Mouse (Mus musculus) forebrain, embryonic 15.5 days (tissue): ENCODE results near the gene Ppm1m. TPM values are rescaled to one million over a fixed set of nuclear protein-coding genes. Genes with fewer than 3 reads are reported as not detected.

Experiments
- ATAC-seq: fragments of 200-750 bp; cut with Nextera tagmentation; replicated peaks from 2 replicates; pipeline ENCODE4 v1.8.0; 2017; ENCODE audit warnings: mild to moderate bottlenecking, moderate TSS enrichment, moderate library complexity
- H3K27ac ChIP-seq: fragments of 300-500 bp; sonication (generic); replicated peaks from 2 replicates; pipeline ENCODE4 v1.5.1; 2015; ENCODE audit warnings: mild to moderate bottlenecking, inconsistent platforms
- H3K27me3 ChIP-seq: fragments of 300-500 bp; sonication (generic); 2 replicates; pipeline ENCODE4 v1.6.1; 2015; ENCODE audit warnings: inconsistent platforms
- H3K36me3 ChIP-seq: fragments of 300-500 bp; sonication (generic); 2 replicates; pipeline ENCODE4 v1.6.1; 2015; ENCODE audit warnings: mild to moderate bottlenecking, inconsistent platforms
- H3K4me1 ChIP-seq: fragments of 300-500 bp; sonication (generic); 2 replicates; pipeline ENCODE4 v1.6.1; 2015; ENCODE audit warnings: inconsistent platforms
- H3K4me2 ChIP-seq: fragments of 300-500 bp; sonication (generic); replicated peaks from 2 replicates; pipeline ENCODE4 v1.6.1; 2015; ENCODE audit warnings: mild to moderate bottlenecking, inconsistent platforms
- H3K4me3 ChIP-seq: fragments of 300-500 bp; sonication (generic); 2 replicates; pipeline ENCODE4 v1.5.1; 2015; ENCODE audit warnings: mild to moderate bottlenecking, inconsistent platforms
- H3K9ac ChIP-seq: fragments of 300-500 bp; sonication (generic); replicated peaks from 2 replicates; pipeline ENCODE4 v1.6.1; 2015; ENCODE audit warnings: mild to moderate bottlenecking, inconsistent platforms
- H3K9me3 ChIP-seq: fragments of 300-500 bp; sonication (generic); 2 replicates; pipeline ENCODE4 v1.6.1; 2016; ENCODE audit warnings: inconsistent platforms
- WGBS: fragments of 180-500 bp; shearing (Covaris S2); methylation state at CpG from one replicate; pipeline ENCODE4 v1.1.7; 2015; ENCODE audit warnings: mixed read lengths; 5-methylcytosine and 5-hydroxymethylcytosine counted together
- microRNA counts: library from miRNA; unstranded; fragments of <30 nt; microRNA quantifications from one replicate; lab custom pipeline; 2016
- microRNA-seq: library from miRNA; unstranded; fragments of <30 nt; microRNA quantifications from one replicate; pipeline ENCODE4, GENCODE M21; 2016
- polyA plus RNA-seq: library from polyadenylated mRNA; unstranded; fragments of >200 nt; fragmentation: Nextera tagmentation; extraction: Ambion mirVana; gene quantifications from 2 replicates; pipeline ENCODE4 v1.2.1, GENCODE M21; 2015

Gene Ppm1m
- polyA plus RNA-seq, 1 experiment from 2014 or later = 15.8 TPM

- peak; percentile 31 for ATAC-seq
- Histone ChIP-seq H3K27me3 (peaks cover 15% of the 10 kb centered on the region), H3K4me1 (peaks cover 63% of the 10 kb centered on the region), H3K4me2 (peak overlapping the region; percentile 48), H3K36me3 (peaks cover 2% of the 10 kb centered on the region; the same call in 1 of the 2 replicates), H3K9me3 (no peaks in the 10 kb centered on the region), H3K4me3 (peak overlapping the region; percentile 54), H3K27ac (peak overlapping the region; percentile 88), H3K9ac (peak overlapping the region; percentile 71)
- 2% methylated on average over 10 of the region's 10 CpGs for WGBS
These were observed 51.6 kb downstream of the Ppm1m start for GRCm38 (mm10) chr9:106147851-106148431.

- WGBS = 33% methylated on average over 5 of the region's 5 CpGs
- Histone ChIP-seq H3K9me3 (no peaks in the 10 kb centered on the region), H3K4me2 (peak overlapping the region; percentile 48)
These were observed 52.3 kb downstream of the Ppm1m start for GRCm38 (mm10) chr9:106147281-106147680.

GRCm38 (mm10) chr9:106145582-106145981, 54.0 kb downstream of the Ppm1m start:
- H3K27me3 ChIP-seq = peaks cover 25% of the 10 kb centered on the region
- H3K9me3 ChIP-seq = no peaks in the 10 kb centered on the region
- 74% methylated on average over 2 of the region's 2 CpGs for WGBS
- H3K36me3 ChIP-seq = no peaks in the 10 kb centered on the region
- H3K4me2 ChIP-seq = no peak overlapping the region
- H3K4me3 ChIP-seq = no peak overlapping the region
- peaks cover 63% of the 10 kb centered on the region for H3K4me1 ChIP-seq
- H3K9ac ChIP-seq = no peak overlapping the region
- ATAC-seq = peak; percentile 44
- no peak overlapping the region for H3K27ac ChIP-seq

More at GRCm38 (mm10) chr9:106147281-106147680, 52.3 kb downstream of the Ppm1m start:
- H3K4me1 ChIP-seq = peaks cover 63% of the 10 kb centered on the region
- H3K4me3 ChIP-seq = peak overlapping the region; percentile 54
- peak overlapping the region; percentile 88 for H3K27ac ChIP-seq
- peak overlapping the region; percentile 71; the same call in 1 of the 2 replicates for H3K9ac ChIP-seq
- peaks cover 2% of the 10 kb centered on the region; the same call in 1 of the 2 replicates for H3K36me3 ChIP-seq
- H3K27me3 ChIP-seq = peaks cover 19% of the 10 kb centered on the region
- no peak for ATAC-seq

MicroRNAs encoded within 50 kb of the gene (microRNA counts, 519-probe panel; counts per million panel counts)
- 4,781 counts per million, percentile 98 among the panel's probes with 10 or more counts for microRNA mmu-let-7g (lab: Ali Mortazavi, UCI)

Small RNA genes lying within 50 kb of the gene (microRNA-seq; reads per million reads assigned to microRNA genes)
- gene Mir135a-1 (178 reads per million, percentile 62 among the genes with 10 or more reads in this experiment), gene Mirlet7g (56,726 reads per million, percentile 100 among the genes with 10 or more reads in this experiment)

Other genes starting within 250 kb of the Ppm1m start
- gene Col6a5, start 239.1 kb downstream of the Ppm1m start, polyA plus RNA-seq = 0.32 and 0.38 TPM in 2 replicates
- gene Col6a4, start 103.0 kb downstream of the Ppm1m start, polyA plus RNA-seq = 0.53 and 0.86 TPM in 2 replicates
- 2.9 and 3.2 TPM in 2 replicates for gene Glyctk, start 41.6 kb downstream of the Ppm1m start, polyA plus RNA-seq
- gene Wdr82, start 28.8 kb downstream of the Ppm1m start, polyA plus RNA-seq = 38.1 and 41.5 TPM in 2 replicates
- gene Twf2, start 3.4 kb upstream of the Ppm1m start, polyA plus RNA-seq = 54.8 and 57.3 TPM in 2 replicates
- not detected in 2 replicates for gene Tlr9, start 22.9 kb upstream of the Ppm1m start, polyA plus RNA-seq
- 93.6 and 101 TPM in 2 replicates for gene Alas1, start 48.9 kb upstream of the Ppm1m start, polyA plus RNA-seq
- 13.1 and 13.4 TPM in 2 replicates for gene Poc1a, start 81.3 kb upstream of the Ppm1m start, polyA plus RNA-seq
- gene Dusp7, start 168.9 kb upstream of the Ppm1m start, polyA plus RNA-seq = 9.2 and 10.4 TPM in 2 replicates
- gene Rpl29, start 229.7 kb upstream of the Ppm1m start, polyA plus RNA-seq = 615 and 643 TPM in 2 replicates
- 33.1 and 36.4 TPM in 2 replicates for gene Acy1, start 238.6 kb upstream of the Ppm1m start, polyA plus RNA-seq
- 5.6 and 6.9 TPM in 2 replicates for gene Abhd14b, start 247.7 kb upstream of the Ppm1m start, polyA plus RNA-seq
- gene Abhd14a, start 247.9 kb upstream of the Ppm1m start, polyA plus RNA-seq = 64.8 and 68.5 TPM in 2 replicates